7 mouse cellular contexts compared by ENCODE assay signal in the genomic region with DNA sequence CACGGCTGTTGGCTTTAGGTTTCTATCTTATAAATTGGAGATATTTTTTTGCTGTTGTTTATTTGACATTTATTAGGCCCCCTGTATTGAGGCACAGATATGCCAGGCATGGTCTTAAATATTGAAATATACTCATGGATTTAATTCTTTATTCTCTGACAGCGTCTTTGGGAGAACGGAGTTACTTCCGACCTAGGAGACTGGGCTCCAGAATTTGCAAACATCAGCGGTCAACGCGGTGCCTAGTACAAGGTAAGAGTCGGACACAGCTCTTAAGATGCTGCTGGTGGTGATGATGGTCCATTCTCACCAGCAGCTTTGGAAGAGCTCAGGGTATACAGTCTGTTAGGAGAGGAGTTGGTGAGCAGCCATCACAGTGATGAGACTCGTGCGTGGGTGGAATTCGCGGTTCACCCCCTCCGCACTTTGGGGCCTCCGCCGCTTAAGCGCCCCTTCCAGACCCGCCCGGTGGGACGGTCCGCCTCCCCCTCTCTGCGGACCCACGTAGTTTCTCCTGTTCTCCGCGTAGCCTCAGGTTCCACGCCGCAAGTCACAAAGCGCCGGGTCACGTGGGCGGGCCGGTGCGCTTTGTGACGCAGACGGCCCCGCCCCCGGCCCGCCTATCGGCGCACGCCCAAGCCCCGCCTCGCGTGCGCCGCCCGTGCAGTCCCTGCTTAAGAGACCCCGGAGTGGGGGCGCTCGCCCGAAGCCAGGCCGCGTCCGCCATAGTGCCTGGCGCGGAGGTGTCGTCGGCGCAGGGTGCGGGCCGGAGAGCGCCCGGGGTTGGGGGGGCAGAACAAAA. TPM values are rescaled to one million over a fixed set of nuclear protein-coding genes. Genes with fewer than 3 reads are reported as not detected.
DNase-seq lines count a peak whose midpoint lies in the region; ATAC-seq and TF ChIP-seq lines count a peak whose summit lies in the region.

No protein-coding gene starts in this region.

- peak; percentile 98 for ATAC-seq in intestine, postnatal 0 days
- peak; percentile 98 for ATAC-seq in midbrain, embryonic 12.5 days (ENCODE audit: low FRiP score, low read depth)

- peak; percentile 95 for DNase-seq in adrenal gland, adult 2 months
- DNase-seq in embryo, embryonic 11.5 days (ENCODE audit: low read depth, low spot score) = peak; percentile 96
- DNase-seq in gastrocnemius, postnatal 4 days (ENCODE audit: low spot score in 2 of 2) = peak; percentile 94 to 95
- peak; percentile 96 for DNase-seq in left cerebral cortex, postnatal 4 days

- intact Hi-C loops in left cerebral cortex, postnatal 4 days (cut with DNase I) = no loop called here

- TF ChIP-seq CTCF in intestine, postnatal 0 days (IDR thresholded peaks at IDR 0.05; ENCODE audit: low read depth) = peak; percentile 53
- TF ChIP-seq CTCF in small intestine, adult 2 months (IDR thresholded peaks at IDR 0.05; ENCODE audit: extremely low read depth, insufficient read length, insufficient replicate concordance, low read depth, low read length) = no peak

- no peaks in the 10 kb centered on the region for H3K27me3 ChIP-seq in intestine, postnatal 0 days (replicated peaks; ENCODE audit: control insufficient read depth, insufficient read depth, low read length)
- no peaks in the 10 kb centered on the region for H3K27me3 ChIP-seq in midbrain, embryonic 12.5 days
- H3K27me3 ChIP-seq in small intestine, adult 2 months (ENCODE audit: control insufficient read depth, insufficient read depth, low read length) = no peaks in the 10 kb centered on the region

- H3K4me2 ChIP-seq in intestine, postnatal 0 days (replicated peaks; ENCODE audit: low read depth) = peak overlapping the region; percentile 77
- peak overlapping the region; percentile 96 for H3K4me2 ChIP-seq in midbrain, embryonic 12.5 days (replicated peaks)

- TF ChIP-seq POLR2A in small intestine, adult 2 months (IDR thresholded peaks at IDR 0.05; ENCODE audit: low read depth, low read length) = peak; percentile 93

- peak overlapping the region; percentile 89 for H3K4me3 ChIP-seq in intestine, postnatal 0 days (ENCODE audit: low read depth, low read length)
- peak overlapping the region; percentile 100 for H3K4me3 ChIP-seq in midbrain, embryonic 12.5 days
- H3K4me3 ChIP-seq in small intestine, adult 2 months (ENCODE audit: low read depth, low read length) = peak overlapping the region; percentile 100

- H3K27ac ChIP-seq in intestine, postnatal 0 days (ENCODE audit: low read depth, low read length) = peak overlapping the region; percentile 96
- H3K27ac ChIP-seq in midbrain, embryonic 12.5 days (replicated peaks) = peak overlapping the region; percentile 87
- peak overlapping the region; percentile 90 for H3K27ac ChIP-seq in small intestine, adult 2 months (ENCODE audit: insufficient read depth, low read depth, low read length)

- H3K4me1 ChIP-seq in intestine, postnatal 0 days (replicated peaks; ENCODE audit: control insufficient read depth, insufficient read depth, low read length) = peaks cover 9% of the 10 kb centered on the region
- peaks cover 30% of the 10 kb centered on the region for H3K4me1 ChIP-seq in midbrain, embryonic 12.5 days
- H3K4me1 ChIP-seq in small intestine, adult 2 months (ENCODE audit: control insufficient read depth, insufficient read depth, insufficient read length, low read length) = no peaks in the 10 kb centered on the region

- 1% methylated on average over 62 of the region's 62 CpGs for WGBS in intestine, postnatal 0 days
- 1% methylated on average over 62 of the region's 62 CpGs for WGBS in midbrain, embryonic 12.5 days
- 1% methylated on average over 62 of the region's 62 CpGs for WGBS in small intestine, adult 2 months

- no peaks in the 10 kb centered on the region for H3K36me3 ChIP-seq in intestine, postnatal 0 days (ENCODE audit: control insufficient read depth, insufficient read depth)
- peaks cover 8% of the 10 kb centered on the region for H3K36me3 ChIP-seq in midbrain, embryonic 12.5 days
- H3K36me3 ChIP-seq in small intestine, adult 2 months (ENCODE audit: control insufficient read depth, insufficient read depth, low read length) = 0 out of 2 replicates have a peak, but pooled peaks cover 1% of the 10 kb centered on the region

- no peaks in the 10 kb centered on the region for H3K9me3 ChIP-seq in intestine, postnatal 0 days (ENCODE audit: control insufficient read depth)
- H3K9me3 ChIP-seq in midbrain, embryonic 12.5 days = no peaks in the 10 kb centered on the region

- H3K9ac ChIP-seq in intestine, postnatal 0 days (ENCODE audit: low read depth, low read length) = peak overlapping the region; percentile 100
- H3K9ac ChIP-seq in midbrain, embryonic 12.5 days (replicated peaks) = peak overlapping the region; percentile 100

RNA-seq across cellular contexts. Expression of a gene that starts 3.9 kb away (rescaled TPM):
- total RNA-seq in adrenal gland, adult 2 months (2021) = 10 to 100 TPM; 43.8 to 82.9 TPM
- 5.5 and 8.0 TPM in 2 replicates for polyA plus RNA-seq in adrenal gland, adult 2 months (2012; rRNA removed)
- total RNA-seq in gastrocnemius, postnatal 4 days (2021) = 10 to 100 TPM; 44.9 to 52.5 TPM
- polyA plus RNA-seq in intestine, postnatal 0 days (2015; fragmentation: Nextera tagmentation; extraction: Ambion mirVana) = 15.3 and 15.5 TPM in 2 replicates
- 10 to 100 TPM; 74.4 to 78.6 TPM for total RNA-seq in left cerebral cortex, postnatal 4 days (2021)
- 37.7 and 41.1 TPM in 2 replicates for polyA plus RNA-seq in midbrain, embryonic 12.5 days (2016; fragmentation: Nextera tagmentation; extraction: Ambion mirVana)
- 2.0 and 4.6 TPM in 2 replicates for polyA plus RNA-seq in small intestine, adult 2 months (2012; rRNA removed)

Comparison
In these comparisons a context has a peak if more than half of its experiments do, and no peak if none do; other contexts are left out.
1. Peak in every context shown above with its lines: DNase-seq, ATAC-seq, H3K4me3 ChIP-seq and H3K27ac ChIP-seq.